Mouse (Mus musculus): Measurements from ENCODE around the gene Nectin2.

Gene Nectin2

GRCm38 (mm10) chr7:19713196-19713595, 37.1 kb downstream of the Nectin2 start:
- DNase-seq (ENCODE audit: low read depth, low spot score): peak; percentile 53

GRCm38 (mm10) chr7:19712414-19712813, 37.9 kb downstream of the Nectin2 start:
- DNase-seq (ENCODE audit: low read depth, low spot score): peak; percentile 45

- DNase-seq (ENCODE audit: low read depth, low spot score): no peak
These were observed 39.6 kb downstream of the Nectin2 start for GRCm38 (mm10) chr7:19710650-19711049.

- no peak for DNase-seq (ENCODE audit: low read depth, low spot score)
These were observed 45.0 kb downstream of the Nectin2 start for GRCm38 (mm10) chr7:19705271-19705670.

- no peak for DNase-seq (ENCODE audit: low read depth, low spot score)
These were observed 45.8 kb downstream of the Nectin2 start for GRCm38 (mm10) chr7:19704475-19704874.

- DNase-seq (ENCODE audit: low read depth, low spot score): no peak
These were observed 47.3 kb downstream of the Nectin2 start for GRCm38 (mm10) chr7:19702859-19703555.

GRCm38 (mm10) chr7:19701069-19701761, 49.1 kb downstream of the Nectin2 start:
- peak; percentile 76 for DNase-seq (ENCODE audit: low read depth, low spot score)

GRCm38 (mm10) chr7:19700299-19701068, 49.8 kb downstream of the Nectin2 start:
- DNase-seq (ENCODE audit: low read depth, low spot score): no peak

GRCm38 (mm10) chr7:19699827-19700148, 50.5 kb downstream of the Nectin2 start:
- no peak for DNase-seq (ENCODE audit: low read depth, low spot score)

GRCm38 (mm10) chr7:19698907-19699826, 51.1 kb downstream of the Nectin2 start, which contains the start of gene Apoe:
Apoe (minus strand) TSS chr7:19699188.
- DNase-seq (ENCODE audit: low read depth, low spot score): peak; percentile 76

GRCm38 (mm10) chr7:19697949-19698906, 52.1 kb downstream of the Nectin2 start:
- peak; percentile 23 for DNase-seq (ENCODE audit: low read depth, low spot score)

- DNase-seq (ENCODE audit: low read depth, low spot score): no peak
These were observed 53.9 kb downstream of the Nectin2 start for GRCm38 (mm10) chr7:19696336-19696873.

- no peak for DNase-seq (ENCODE audit: low read depth, low spot score)
These were observed 54.4 kb downstream of the Nectin2 start for GRCm38 (mm10) chr7:19695881-19696280.

- no peak for DNase-seq (ENCODE audit: low read depth, low spot score)
These were observed 55.1 kb downstream of the Nectin2 start for GRCm38 (mm10) chr7:19695213-19695594.

- no peak for DNase-seq (ENCODE audit: low read depth, low spot score)
These were observed 55.7 kb downstream of the Nectin2 start for GRCm38 (mm10) chr7:19694336-19695212.

GRCm38 (mm10) chr7:19693421-19693820, 56.9 kb downstream of the Nectin2 start:
- DNase-seq (ENCODE audit: low read depth, low spot score): peak; percentile 82

GRCm38 (mm10) chr7:19691873-19692865, 58.1 kb downstream of the Nectin2 start, which contains the start of gene Apoc1:
Apoc1 (minus strand) TSS chr7:19692660.
- no peak for DNase-seq (ENCODE audit: low read depth, low spot score)

- no peak for DNase-seq (ENCODE audit: low read depth, low spot score)
These were observed 58.8 kb downstream of the Nectin2 start for GRCm38 (mm10) chr7:19691434-19691833.

All from brain, adult 2 months (tissue).